Mouse (Mus musculus) CD4-positive helper T cell, adult 2 months (primary cell): Measurements from ENCODE around the gene Zap70.
"Not testable (repeated sequence)": the region's sequence is repeated elsewhere in the genome, so short reads cannot be mapped to it uniquely, and the experiment has no call there.

Experiments
- DNase-seq: peaks from one replicate; pipeline ENCODE4 v3.0.0-alpha.2; 2012; ENCODE audit warnings: low read depth, missing footprints, low spot score

The Zap70 gene

GRCm38 (mm10) chr1:36772198-36772934 lies 10.8 kb downstream of the Zap70 start:
- no peak for DNase-seq

GRCm38 (mm10) chr1:36780793-36781192 lies 19.2 kb downstream of the Zap70 start:
- DNase-seq, result no peak

- DNase-seq, result no peak
Measured at GRCm38 (mm10) chr1:36782476-36782875, 20.9 kb downstream of the Zap70 start.

- peak; percentile 68 for DNase-seq
Measured at GRCm38 (mm10) chr1:36784365-36785134, 23.0 kb downstream of the Zap70 start.

- DNase-seq, result no peak
Measured at GRCm38 (mm10) chr1:36785238-36785641, 23.6 kb downstream of the Zap70 start.

- no peak for DNase-seq
Measured at GRCm38 (mm10) chr1:36786377-36786776, 24.8 kb downstream of the Zap70 start.

- DNase-seq, result no peak
Measured at GRCm38 (mm10) chr1:36789416-36789815, 27.8 kb downstream of the Zap70 start.

- DNase-seq, result no peak
Measured at GRCm38 (mm10) chr1:36796711-36797110, 35.1 kb downstream of the Zap70 start.

GRCm38 (mm10) chr1:36797481-36797880 lies 35.9 kb downstream of the Zap70 start:
- peak; percentile 86 for DNase-seq

GRCm38 (mm10) chr1:36800379-36801011 lies 38.9 kb downstream of the Zap70 start:
- DNase-seq, result no peak

- no peak for DNase-seq
Measured at GRCm38 (mm10) chr1:36804259-36804658, 42.7 kb downstream of the Zap70 start.

- DNase-seq, result no peak
Measured at GRCm38 (mm10) chr1:36804833-36805232, 43.2 kb downstream of the Zap70 start.

GRCm38 (mm10) chr1:36806181-36806905 lies 44.7 kb downstream of the Zap70 start:
- no peak for DNase-seq

GRCm38 (mm10) chr1:36807086-36807485 lies 45.5 kb downstream of the Zap70 start:
- no peak for DNase-seq

- no peak for DNase-seq
Measured at GRCm38 (mm10) chr1:36807782-36808565, 46.4 kb downstream of the Zap70 start.

- DNase-seq, result no peak
Measured at GRCm38 (mm10) chr1:36811806-36812205, 50.2 kb downstream of the Zap70 start.

- no peak for DNase-seq
Measured at GRCm38 (mm10) chr1:36813415-36813814, 51.8 kb downstream of the Zap70 start.

GRCm38 (mm10) chr1:36814271-36814903 lies 52.8 kb downstream of the Zap70 start:
- DNase-seq, result no peak

- DNase-seq, result no peak
Measured at GRCm38 (mm10) chr1:36815166-36815565, 53.6 kb downstream of the Zap70 start.

- not testable (repeated sequence) for DNase-seq
Measured at GRCm38 (mm10) chr1:36821918-36822317, 60.3 kb downstream of the Zap70 start.
